Mouse (Mus musculus) G1E (cell line): ENCODE measurements around the gene Rgs5.

Experiments
- CTCF ChIP-seq: IDR thresholded peaks from 2 replicates; pipeline ENCODE4 v1.5.1; 2012; ENCODE audit warnings: low read depth, low read length, inconsistent platforms, mixed read lengths
- GATA1 ChIP-seq: IDR thresholded peaks from 2 replicates; pipeline ENCODE4 v1.6.1; 2012; ENCODE audit warnings: borderline replicate concordance, low read length, inconsistent platforms, mixed read lengths
- TAL1 ChIP-seq: conservative IDR thresholded peaks from 2 replicates; pipeline ENCODE4 v1.6.1; 2012; ENCODE audit warnings: low read depth, low read length, inconsistent platforms, mixed read lengths

GRCm38 (mm10) chr1:169629738-169630137, 25.6 kb upstream of the Rgs5 start:
- TF ChIP-seq TAL1 (no peak), CTCF (no peak), GATA1 (no peak)
